Mouse (Mus musculus) C2C12 (cell line): Measurements from ENCODE around the gene Zfp113.

Experiments used
- CTCF ChIP-seq: IDR thresholded peaks from one replicate; pipeline ENCODE4 v1.5.1; 2011; ENCODE audit not compliant: control insufficient read depth, insufficient read depth, insufficient read length
- MAX ChIP-seq: IDR thresholded peaks from one replicate; pipeline ENCODE4 v1.6.1; 2011; ENCODE audit warnings: mild to moderate bottlenecking, control low read depth
- USF1 ChIP-seq: IDR thresholded peaks from one replicate; pipeline ENCODE4 v1.6.1; 2011; ENCODE audit warnings: low read depth, mild to moderate bottlenecking, control low read depth, moderate library complexity

- TF ChIP-seq CTCF (no peak), USF1 (no peak), MAX (no peak)
Observed at GRCm38 (mm10) chr5:138118041-138118440, 37.5 kb downstream of the Zfp113 start.
